21 mouse cellular contexts compared by ENCODE assay signal in the genomic region with DNA sequence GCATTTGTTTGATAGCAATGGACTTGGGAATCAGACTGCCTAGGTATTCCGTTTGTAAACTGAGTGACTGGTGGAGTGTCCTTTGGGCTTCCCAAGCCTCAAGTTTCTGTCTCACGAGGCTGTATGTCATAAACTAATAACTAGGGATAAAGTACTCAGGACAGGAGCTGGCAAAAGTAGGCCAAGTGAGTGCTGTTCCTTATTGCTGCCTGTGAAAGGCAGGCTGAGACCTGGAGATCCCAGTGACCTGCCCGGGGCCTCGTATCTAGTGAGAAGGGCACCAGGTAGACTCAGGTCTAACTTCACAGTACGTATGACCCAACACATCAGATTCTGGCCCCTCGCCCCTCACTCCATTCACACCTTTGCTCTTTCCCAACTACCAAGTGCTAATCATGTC. TPM values are rescaled to one million over a fixed set of nuclear protein-coding genes. Genes with fewer than 3 reads are reported as not detected.
DNase-seq lines count a peak whose midpoint lies in the region; ATAC-seq and TF ChIP-seq lines count a peak whose summit lies in the region.
"Had no signal": no experiment of that assay in that cellular context is flagged by ENCODE, and none has a peak within 500 bp of the region (broad histone marks: within the 10 kb centered on the region; RNA-seq: fewer than 3 reads in every experiment).

No protein-coding gene starts in this region.

- H3K4me3 ChIP-seq in intestine, embryonic 15.5 days (replicated peaks) = no peak overlapping the region
- H3K4me3 ChIP-seq in intestine, embryonic 16.5 days (ENCODE audit: low read length) = no peak overlapping the region
- H3K4me3 ChIP-seq in intestine, postnatal 0 days (ENCODE audit: low read depth, low read length) = no peak overlapping the region
- no peak overlapping the region for H3K4me3 ChIP-seq in lung, adult 2 months (replicated peaks; ENCODE audit: extremely low read depth, low read depth, low read length)

- no peak for DNase-seq in lung, adult 2 months
- DNase-seq in cerebellum, adult 11 months = no peak
- DNase-seq: adrenal gland, adult 2 months; adrenal gland, adult 8-10 months; adrenal gland, postnatal 10 days; adrenal gland, postnatal 14 days; adrenal gland, postnatal 25 days; adrenal gland, postnatal 36 days; B cell, adult 2 months; cerebellum, adult 11-12 months; cerebellum, adult 18-20 months; cerebellum, adult 2 months; cerebellum, adult 8-10 months had no signal

- 68% methylated on average over 6 of the region's 6 CpGs for WGBS in intestine, embryonic 15.5 days
- 67% methylated on average over 6 of the region's 6 CpGs for WGBS in intestine, embryonic 16.5 days
- 42% methylated on average over 6 of the region's 6 CpGs for WGBS in intestine, postnatal 0 days
- 88% methylated on average over 6 of the region's 6 CpGs for WGBS in lung, adult 2 months

- H3K9me3 ChIP-seq in intestine, embryonic 15.5 days = no peaks in the 10 kb centered on the region
- H3K9me3 ChIP-seq in intestine, embryonic 16.5 days (ENCODE audit: control insufficient read depth, low read length) = no peaks in the 10 kb centered on the region
- no peaks in the 10 kb centered on the region for H3K9me3 ChIP-seq in intestine, postnatal 0 days (ENCODE audit: control insufficient read depth)
- H3K9me3 ChIP-seq: G1E had no signal

- no peak overlapping the region for H3K4me2 ChIP-seq in intestine, embryonic 15.5 days (replicated peaks)
- H3K4me2 ChIP-seq in intestine, embryonic 16.5 days (ENCODE audit: low read depth, low read length) = no peak overlapping the region
- H3K4me2 ChIP-seq in intestine, postnatal 0 days (replicated peaks; ENCODE audit: low read depth) = no peak overlapping the region

- H3K4me1 ChIP-seq in intestine, embryonic 15.5 days (replicated peaks) = peaks cover 16% of the 10 kb centered on the region
- peaks cover 6% of the 10 kb centered on the region for H3K4me1 ChIP-seq in intestine, embryonic 16.5 days (ENCODE audit: control insufficient read depth, insufficient read depth, low read length)
- H3K4me1 ChIP-seq in intestine, postnatal 0 days (replicated peaks; ENCODE audit: control insufficient read depth, insufficient read depth, low read length) = no peaks in the 10 kb centered on the region; the same call in 1 of the 2 replicates
- peaks cover 5% of the 10 kb centered on the region; the same call in 1 of the 2 replicates for H3K4me1 ChIP-seq in lung, adult 2 months (ENCODE audit: control insufficient read depth, insufficient read depth, low read length)

- no peak overlapping the region for H3K9ac ChIP-seq in intestine, embryonic 15.5 days
- no peak overlapping the region for H3K9ac ChIP-seq in intestine, embryonic 16.5 days (ENCODE audit: low read depth, low read length)
- H3K9ac ChIP-seq in intestine, postnatal 0 days (ENCODE audit: low read depth, low read length) = no peak overlapping the region

- peak; percentile 29; the same call in 1 of the 2 replicates for ATAC-seq in intestine, embryonic 15.5 days
- ATAC-seq in intestine, embryonic 16.5 days = peak; percentile 67
- peak; percentile 74 for ATAC-seq in intestine, postnatal 0 days
- ATAC-seq in cerebellum, adult (ENCODE audit: insufficient number of reproducible peaks, low FRiP score, low TSS enrichment) = no peak
- ATAC-seq: activated CD4-positive, CD25-positive, alpha-beta regulatory T cell, adult 4 months; CD4-positive, CD25-positive, alpha-beta regulatory T cell, adult 4 months; Patski had no signal

- peak; percentile 18; the same call in 1 of the 2 replicates for TF ChIP-seq CTCF in intestine, postnatal 0 days (IDR thresholded peaks at IDR 0.05; ENCODE audit: low read depth)
- TF ChIP-seq CTCF in lung, adult 2 months (IDR thresholded peaks at IDR 0.05; ENCODE audit: insufficient read depth, low read length) = no peak

- no peaks in the 10 kb centered on the region for H3K36me3 ChIP-seq in intestine, embryonic 15.5 days
- H3K36me3 ChIP-seq in intestine, embryonic 16.5 days (ENCODE audit: control insufficient read depth, insufficient read depth, low read length) = no peaks in the 10 kb centered on the region
- H3K36me3 ChIP-seq in intestine, postnatal 0 days (ENCODE audit: control insufficient read depth, insufficient read depth) = no peaks in the 10 kb centered on the region
- H3K36me3 ChIP-seq: G1E had no signal

- no peak for TF ChIP-seq POLR2A in lung, adult 2 months (IDR thresholded peaks at IDR 0.05; ENCODE audit: borderline replicate concordance, extremely low read depth, low read depth, low read length)

- H3K27me3 ChIP-seq in intestine, embryonic 15.5 days (replicated peaks) = peaks cover 28% of the 10 kb centered on the region
- peaks cover 10% of the 10 kb centered on the region; the same call in 1 of the 2 replicates for H3K27me3 ChIP-seq in intestine, embryonic 16.5 days (replicated peaks; ENCODE audit: control insufficient read depth, insufficient read depth, low read length)
- 0 out of 2 replicates have a peak, but pooled peaks cover 6% of the 10 kb centered on the region for H3K27me3 ChIP-seq in intestine, postnatal 0 days (replicated peaks; ENCODE audit: control insufficient read depth, insufficient read depth, low read length)
- H3K27me3 ChIP-seq: Patski had no signal

- H3K27ac ChIP-seq in intestine, embryonic 15.5 days = no peak overlapping the region
- H3K27ac ChIP-seq in intestine, embryonic 16.5 days (ENCODE audit: low read length) = no peak overlapping the region
- H3K27ac ChIP-seq in intestine, postnatal 0 days (ENCODE audit: low read depth, low read length) = peak overlapping the region; percentile 57; the same call in 1 of the 2 replicates

RNA-seq across cellular contexts. Expression of a gene that starts 4.0 kb away (rescaled TPM):
- 37.9 and 38.3 TPM in 2 replicates for polyA plus RNA-seq in intestine, embryonic 15.5 days (2015; fragmentation: Nextera tagmentation; extraction: Ambion mirVana)
- 29.5 and 35.1 TPM in 2 replicates for polyA plus RNA-seq in intestine, embryonic 16.5 days (2015; fragmentation: Nextera tagmentation; extraction: Ambion mirVana)
- polyA plus RNA-seq in intestine, postnatal 0 days (2015; fragmentation: Nextera tagmentation; extraction: Ambion mirVana) = 32.3 and 35.0 TPM in 2 replicates
- polyA plus RNA-seq in lung, adult 2 months (2012; rRNA removed) = 53.5 and 54.8 TPM in 2 replicates
- polyA plus RNA-seq: G1E had no signal

RNA-seq across cellular contexts. Expression of a gene that starts 54.1 kb away (rescaled TPM):
- polyA plus RNA-seq in intestine, embryonic 15.5 days (2015; fragmentation: Nextera tagmentation; extraction: Ambion mirVana) = 0.14 and 0.19 TPM in 2 replicates
- 0.18 TPM in 1 of 2 replicates, not detected in the other for polyA plus RNA-seq in intestine, embryonic 16.5 days (2015; fragmentation: Nextera tagmentation; extraction: Ambion mirVana)
- polyA plus RNA-seq in intestine, postnatal 0 days (2015; fragmentation: Nextera tagmentation; extraction: Ambion mirVana) = not detected in 2 replicates
- polyA plus RNA-seq in lung, adult 2 months (2012; rRNA removed) = not detected in 2 replicates
- polyA plus RNA-seq: activated CD4-positive, CD25-positive, alpha-beta regulatory T cell, adult 4 months; CD4-positive, CD25-positive, alpha-beta regulatory T cell, adult 4 months; G1E had no signal
